Mouse (Mus musculus) liver, adult 2 months (tissue): ENCODE data around the gene Frem1.

Source experiments
- CTCF ChIP-seq: fragments of 200-500 bp; IDR thresholded peaks from 2 replicates; pipeline ENCODE4 v1.5.1; 2011; ENCODE audit warnings: low read depth, low read length, control low read depth
- POLR2A ChIP-seq: fragments of 200-500 bp; IDR thresholded peaks from 2 replicates; pipeline ENCODE4 v1.6.1; 2011; ENCODE audit warnings: low read length, control low read depth; ENCODE audit not compliant: insufficient read depth; ENCODE audit errors: extremely low read depth

GRCm38 (mm10) chr4:82890585-82890984 lies 161.6 kb downstream of the Frem1 start:
- TF ChIP-seq POLR2A (no peak), CTCF (no peak)
